Mouse (Mus musculus): ENCODE measurements around the gene Aldh5a1. TPM values are rescaled to one million over a fixed set of nuclear protein-coding genes. Genes with fewer than 3 reads are reported as not detected.

Aldh5a1 gene
- polyA plus RNA-seq, 1 experiment, result 3.8 TPM

DNA sequence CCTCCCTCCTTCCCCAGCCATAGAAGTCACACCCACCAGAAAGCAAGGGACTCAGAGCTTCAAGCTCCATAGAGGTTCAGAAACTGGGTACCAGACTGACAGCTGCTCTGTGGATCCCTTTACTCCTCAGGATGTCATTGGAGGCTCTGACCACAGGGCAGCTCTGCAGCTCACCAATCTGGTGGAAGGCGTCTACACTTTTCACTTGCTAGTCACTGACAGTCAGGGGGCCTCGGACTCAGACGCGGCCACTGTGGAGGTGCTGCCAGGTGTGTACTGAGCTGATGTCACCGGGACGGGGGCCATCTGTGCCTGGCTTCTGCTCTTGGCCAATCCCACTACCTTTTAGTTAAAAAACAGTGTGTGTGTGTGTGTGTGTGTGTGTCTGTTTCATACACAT lies 55.0 kb downstream of the Aldh5a1 start:
- H3K4me3 ChIP-seq (replicated peaks; ENCODE audit: extremely low read depth, low read depth, low read length), result no peak overlapping the region
- 93% methylated on average over 6 of the region's 6 CpGs for WGBS
- TF ChIP-seq CTCF (IDR thresholded peaks at IDR 0.05; ENCODE audit: insufficient read depth, low read length) (no peak), POLR2A (IDR thresholded peaks at IDR 0.05; ENCODE audit: borderline replicate concordance, extremely low read depth, low read depth, low read length) (no peak)
- DNase-seq, result peak; percentile 8
- no peaks in the 10 kb centered on the region for H3K4me1 ChIP-seq (ENCODE audit: control insufficient read depth, insufficient read depth, low read length)

DNA sequence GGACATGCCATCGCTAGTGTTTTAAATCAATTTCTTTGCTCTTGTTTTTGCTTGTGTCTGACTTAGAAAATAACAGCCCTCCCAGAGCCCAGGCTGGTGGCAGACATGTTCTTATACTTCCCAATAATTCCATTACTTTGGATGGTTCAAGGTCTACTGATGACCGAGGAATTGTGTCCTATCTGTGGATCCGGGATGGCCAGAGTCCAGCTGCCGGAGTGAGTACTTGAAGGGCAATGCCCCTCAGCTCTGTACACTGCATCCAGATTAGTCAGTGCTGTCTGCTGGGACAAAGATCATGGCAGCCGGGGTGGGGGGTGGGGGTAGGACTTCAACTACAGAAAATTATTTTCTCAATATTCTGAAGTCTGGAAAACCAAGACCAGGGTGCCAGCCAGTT lies 56.8 kb downstream of the Aldh5a1 start:
- no peak for TF ChIP-seq POLR2A (IDR thresholded peaks at IDR 0.05; ENCODE audit: borderline replicate concordance, extremely low read depth, low read depth, low read length)
- no peak for TF ChIP-seq CTCF (IDR thresholded peaks at IDR 0.05; ENCODE audit: insufficient read depth, low read length)
- 87% methylated on average over 5 of the region's 5 CpGs for WGBS
- no peak for DNase-seq
- no peaks in the 10 kb centered on the region for H3K4me1 ChIP-seq (ENCODE audit: control insufficient read depth, insufficient read depth, low read length)
- no peak overlapping the region for H3K4me3 ChIP-seq (replicated peaks; ENCODE audit: extremely low read depth, low read depth, low read length)

DNA sequence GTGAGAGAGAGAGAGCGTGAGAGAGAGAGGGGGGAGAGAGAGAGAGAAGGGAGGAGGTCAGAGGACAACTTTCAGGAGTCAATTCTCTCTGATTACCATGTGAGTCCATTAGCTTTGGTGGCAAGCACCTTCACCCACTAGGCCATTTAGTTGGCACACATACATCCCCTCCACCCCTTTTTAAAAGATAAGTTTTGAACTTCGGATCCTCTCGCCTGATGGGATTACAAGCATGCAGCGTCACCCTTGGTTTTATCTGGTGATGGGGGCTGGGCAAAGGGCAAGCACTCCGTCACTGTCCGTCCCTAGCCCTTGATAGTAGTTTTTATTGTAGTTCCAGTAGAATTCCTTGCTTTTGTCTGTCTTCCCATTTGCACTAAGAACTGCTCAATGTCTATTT lies 57.3 kb downstream of the Aldh5a1 start:
- DNase-seq, result no peak
- WGBS, result 76% methylated on average over 6 of the region's 6 CpGs
- no peak overlapping the region for H3K4me3 ChIP-seq (replicated peaks; ENCODE audit: extremely low read depth, low read depth, low read length)
- H3K4me1 ChIP-seq (ENCODE audit: control insufficient read depth, insufficient read depth, low read length), result no peaks in the 10 kb centered on the region
- TF ChIP-seq POLR2A (IDR thresholded peaks at IDR 0.05; ENCODE audit: borderline replicate concordance, extremely low read depth, low read depth, low read length) (no peak), CTCF (IDR thresholded peaks at IDR 0.05; ENCODE audit: insufficient read depth, low read length) (no peak)

DNA sequence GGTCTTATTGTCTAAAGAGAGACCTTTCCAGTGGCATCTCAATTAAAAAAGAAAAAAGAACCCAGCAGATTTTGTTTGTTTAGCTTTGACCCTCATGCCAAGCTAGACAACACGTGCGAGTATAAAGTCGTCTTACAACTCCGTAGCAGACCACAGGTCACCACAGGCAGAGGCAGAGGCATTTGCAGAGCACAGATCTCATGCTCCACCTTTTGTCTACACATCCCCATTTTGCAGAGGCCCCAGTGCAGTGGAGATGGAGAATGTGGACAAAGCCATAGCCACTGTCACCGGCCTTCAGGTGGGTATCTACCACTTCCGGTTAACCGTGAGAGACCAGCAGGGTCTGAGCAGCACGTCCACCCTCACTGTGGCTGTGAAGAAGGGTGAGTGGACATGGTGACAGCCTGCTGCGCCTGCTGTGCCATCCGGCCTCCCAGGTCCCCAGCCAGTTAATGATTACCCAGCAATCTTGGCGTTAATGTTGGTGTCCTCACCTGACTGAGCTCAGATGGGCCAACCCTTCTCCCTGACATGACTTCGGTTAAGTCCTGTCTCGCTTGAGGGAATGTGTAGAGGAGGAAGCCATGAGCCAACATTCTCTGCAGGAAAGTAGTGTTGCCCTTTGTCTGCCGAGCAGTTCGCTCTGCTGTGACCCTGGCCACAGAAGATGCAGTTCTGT lies 58.0 kb downstream of the Aldh5a1 start:
- no peak for DNase-seq
- H3K4me3 ChIP-seq (replicated peaks; ENCODE audit: extremely low read depth, low read depth, low read length), result no peak overlapping the region
- no peaks in the 10 kb centered on the region for H3K4me1 ChIP-seq (ENCODE audit: control insufficient read depth, insufficient read depth, low read length)
- 82% methylated on average over 15 of the region's 15 CpGs for WGBS
- no peak for TF ChIP-seq POLR2A (IDR thresholded peaks at IDR 0.05; ENCODE audit: borderline replicate concordance, extremely low read depth, low read depth, low read length)
- no peak for TF ChIP-seq CTCF (IDR thresholded peaks at IDR 0.05; ENCODE audit: insufficient read depth, low read length)

DNA sequence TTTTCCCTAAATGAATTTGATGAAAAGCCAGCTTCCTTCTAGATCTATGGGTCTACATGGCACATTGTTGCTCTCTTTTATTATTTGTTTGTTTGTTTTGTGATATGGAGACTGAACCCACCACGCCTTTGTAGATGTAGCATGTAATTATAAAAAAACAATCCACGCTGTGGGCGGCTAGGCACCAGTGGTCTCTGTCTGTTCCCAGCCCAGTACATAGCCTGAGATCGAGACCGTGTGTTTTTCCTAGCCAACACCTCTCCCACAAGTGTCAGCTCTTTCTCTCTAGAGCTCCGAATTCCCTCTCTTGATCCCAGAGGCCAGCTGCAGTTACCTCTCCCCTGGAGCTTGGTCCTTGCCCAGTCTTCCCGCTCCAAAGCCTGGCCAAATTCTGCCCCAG lies 69.2 kb downstream of the Aldh5a1 start:
- Histone ChIP-seq H3K4me3 (replicated peaks; ENCODE audit: extremely low read depth, low read depth, low read length) (no peak overlapping the region), H3K4me1 (ENCODE audit: control insufficient read depth, insufficient read depth, low read length) (no peaks in the 10 kb centered on the region)
- DNase-seq, result no peak
- TF ChIP-seq POLR2A (IDR thresholded peaks at IDR 0.05; ENCODE audit: borderline replicate concordance, extremely low read depth, low read depth, low read length) (no peak), CTCF (IDR thresholded peaks at IDR 0.05; ENCODE audit: insufficient read depth, low read length) (no peak)
- 87% methylated on average over 7 of the region's 7 CpGs for WGBS

DNA sequence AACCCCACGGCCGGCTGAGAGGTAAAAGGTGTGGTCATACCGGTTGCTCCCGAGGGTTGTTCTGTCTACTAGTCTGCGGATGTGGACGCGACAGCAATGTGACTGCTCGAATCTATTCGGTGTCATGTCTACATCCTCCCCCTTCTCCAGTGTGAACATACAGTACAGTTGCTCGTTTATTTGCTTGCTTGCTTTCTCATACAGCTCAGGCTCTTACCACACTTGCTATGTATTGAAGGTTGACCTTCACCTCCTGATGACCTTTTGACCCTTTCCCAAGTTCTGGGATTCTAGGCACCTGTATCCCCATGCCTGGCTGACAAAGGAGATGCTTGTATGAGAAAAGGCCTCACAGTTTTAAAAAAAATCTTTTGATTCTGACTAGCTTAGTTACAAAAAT lies 69.7 kb downstream of the Aldh5a1 start:
- H3K4me3 ChIP-seq (replicated peaks; ENCODE audit: extremely low read depth, low read depth, low read length), result no peak overlapping the region
- no peak for DNase-seq
- no peak for TF ChIP-seq CTCF (IDR thresholded peaks at IDR 0.05; ENCODE audit: insufficient read depth, low read length)
- TF ChIP-seq POLR2A (IDR thresholded peaks at IDR 0.05; ENCODE audit: borderline replicate concordance, extremely low read depth, low read depth, low read length), result no peak
- WGBS, result 87% methylated on average over 10 of the region's 10 CpGs
- H3K4me1 ChIP-seq (ENCODE audit: control insufficient read depth, insufficient read depth, low read length), result no peaks in the 10 kb centered on the region

DNA sequence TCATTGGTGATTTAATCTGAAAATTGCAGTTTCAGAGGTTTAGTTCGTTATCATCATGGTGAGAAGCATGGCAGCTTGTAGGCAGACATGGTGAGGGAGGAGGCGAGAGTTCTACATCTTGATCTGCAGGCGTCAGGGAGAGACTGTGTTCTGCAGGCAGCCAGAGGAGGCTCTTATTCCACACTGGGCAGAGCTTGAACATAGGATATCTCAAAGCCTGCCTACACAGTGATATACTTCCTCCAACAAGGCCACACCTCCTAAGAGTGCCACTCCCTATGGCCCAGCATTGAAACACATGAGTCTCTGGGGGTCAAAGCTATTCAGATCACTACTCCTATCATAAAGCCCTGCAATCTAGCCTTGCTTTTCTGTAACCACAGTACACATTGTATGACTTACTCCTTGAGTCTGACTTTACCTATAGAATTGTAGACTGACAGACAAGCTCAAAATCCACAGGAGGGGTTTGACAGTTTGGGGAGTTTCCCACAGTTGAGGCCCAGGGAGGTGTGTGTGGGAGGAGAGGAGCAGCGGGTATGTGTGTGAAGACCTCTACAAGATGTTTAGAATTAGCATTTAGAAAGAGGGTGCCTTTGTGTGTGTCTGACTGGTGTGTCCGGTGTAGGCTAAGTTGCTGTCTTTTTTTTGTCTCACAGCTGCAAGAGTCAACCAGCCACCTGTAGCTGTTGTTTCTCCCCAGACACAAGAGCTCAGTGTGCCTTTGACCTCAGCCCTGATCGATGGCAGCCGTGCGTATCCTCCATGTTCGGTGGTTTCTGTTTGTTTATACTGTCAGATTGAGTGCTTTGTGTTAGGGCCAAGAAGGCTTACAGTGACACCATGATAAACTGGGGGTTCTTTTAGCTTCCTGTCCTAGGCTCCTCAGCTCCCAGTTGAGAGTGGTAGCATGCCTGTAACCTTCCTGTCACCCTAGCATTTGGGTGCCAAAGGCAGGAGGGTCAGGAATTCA lies 70.7 kb downstream of the Aldh5a1 start:
- WGBS, result 55% methylated on average over 9 of the region's 9 CpGs
- no peak for DNase-seq
- Histone ChIP-seq H3K4me1 (ENCODE audit: control insufficient read depth, insufficient read depth, low read length) (0 out of 2 replicates have a peak, but pooled peaks cover 2% of the 10 kb centered on the region), H3K4me3 (replicated peaks; ENCODE audit: extremely low read depth, low read depth, low read length) (no peak overlapping the region)
- TF ChIP-seq POLR2A (IDR thresholded peaks at IDR 0.05; ENCODE audit: borderline replicate concordance, extremely low read depth, low read depth, low read length) (no peak), CTCF (IDR thresholded peaks at IDR 0.05; ENCODE audit: insufficient read depth, low read length) (no peak)

DNA sequence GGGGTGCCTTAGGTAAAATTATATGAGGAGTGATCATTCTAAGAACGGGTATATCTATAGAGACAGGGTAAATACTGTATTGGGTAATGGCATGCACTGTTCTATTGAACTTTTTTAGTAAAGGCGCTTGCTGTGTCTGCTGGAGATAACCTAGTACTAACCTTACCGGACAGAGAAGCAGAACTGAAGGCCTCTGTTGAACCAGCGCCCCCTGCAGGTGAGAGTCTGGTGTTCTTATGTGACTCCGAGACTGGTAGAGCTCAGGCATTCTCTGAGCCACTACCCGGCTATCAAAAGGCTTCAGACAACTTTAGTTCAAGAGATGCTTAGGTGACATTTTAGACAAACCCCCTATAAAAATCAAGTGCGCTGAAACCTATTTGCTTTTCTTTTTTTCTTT lies 74.9 kb downstream of the Aldh5a1 start:
- peak; percentile 56 for DNase-seq
- Histone ChIP-seq H3K4me1 (ENCODE audit: control insufficient read depth, insufficient read depth, low read length) (0 out of 2 replicates have a peak, but pooled peaks cover 2% of the 10 kb centered on the region), H3K4me3 (replicated peaks; ENCODE audit: extremely low read depth, low read depth, low read length) (no peak overlapping the region)
- 53% methylated on average over 7 of the region's 7 CpGs for WGBS
- TF ChIP-seq POLR2A (IDR thresholded peaks at IDR 0.05; ENCODE audit: borderline replicate concordance, extremely low read depth, low read depth, low read length) (no peak), CTCF (IDR thresholded peaks at IDR 0.05; ENCODE audit: insufficient read depth, low read length) (peak; percentile 59)

DNA sequence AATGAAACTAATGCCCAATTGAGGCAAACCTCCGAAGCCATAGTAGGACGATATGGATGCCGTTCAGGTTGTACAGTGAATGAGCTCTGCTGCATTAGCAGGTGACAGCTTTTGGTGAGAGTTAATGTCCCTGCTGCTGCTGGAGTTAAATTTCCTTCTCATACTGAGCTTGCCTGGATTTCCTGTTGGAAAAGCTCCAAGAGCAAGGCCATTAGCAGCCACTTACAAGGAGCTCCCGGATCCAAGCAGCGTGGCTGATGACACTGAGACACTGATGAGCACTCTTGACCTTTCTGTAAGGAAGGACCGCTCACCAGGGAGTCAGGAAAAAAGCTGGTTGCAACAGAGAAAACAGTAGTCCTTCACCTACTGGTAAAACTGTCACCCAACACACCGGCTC lies 75.4 kb downstream of the Aldh5a1 start:
- DNase-seq, result no peak
- TF ChIP-seq POLR2A (IDR thresholded peaks at IDR 0.05; ENCODE audit: borderline replicate concordance, extremely low read depth, low read depth, low read length) (no peak), CTCF (IDR thresholded peaks at IDR 0.05; ENCODE audit: insufficient read depth, low read length) (no peak)
- 32% methylated on average over 7 of the region's 7 CpGs for WGBS

More for the DNA sequence above, 75.4 kb downstream of the Aldh5a1 start:
- H3K4me3 ChIP-seq (replicated peaks; ENCODE audit: extremely low read depth, low read depth, low read length), result no peak overlapping the region
- H3K4me1 ChIP-seq (ENCODE audit: control insufficient read depth, insufficient read depth, low read length), result 0 out of 2 replicates have a peak, but pooled peaks cover 2% of the 10 kb centered on the region
